Mouse (Mus musculus) olfactory bulb, adult 2 months (tissue): ENCODE data around the gene Cep350.

Experiments
- CTCF ChIP-seq: fragments of 200-500 bp; IDR thresholded peaks from 2 replicates; pipeline ENCODE4 v1.5.1; 2012; ENCODE audit warnings: low read depth, mild to moderate bottlenecking, low read length, moderate library complexity; ENCODE audit not compliant: insufficient read depth
- POLR2A ChIP-seq: fragments of 200-500 bp; IDR thresholded peaks from 2 replicates; pipeline ENCODE4 v1.6.1; 2012; ENCODE audit warnings: mild to moderate bottlenecking, low read depth, low read length, moderate library complexity; ENCODE audit not compliant: insufficient read depth

DNA sequence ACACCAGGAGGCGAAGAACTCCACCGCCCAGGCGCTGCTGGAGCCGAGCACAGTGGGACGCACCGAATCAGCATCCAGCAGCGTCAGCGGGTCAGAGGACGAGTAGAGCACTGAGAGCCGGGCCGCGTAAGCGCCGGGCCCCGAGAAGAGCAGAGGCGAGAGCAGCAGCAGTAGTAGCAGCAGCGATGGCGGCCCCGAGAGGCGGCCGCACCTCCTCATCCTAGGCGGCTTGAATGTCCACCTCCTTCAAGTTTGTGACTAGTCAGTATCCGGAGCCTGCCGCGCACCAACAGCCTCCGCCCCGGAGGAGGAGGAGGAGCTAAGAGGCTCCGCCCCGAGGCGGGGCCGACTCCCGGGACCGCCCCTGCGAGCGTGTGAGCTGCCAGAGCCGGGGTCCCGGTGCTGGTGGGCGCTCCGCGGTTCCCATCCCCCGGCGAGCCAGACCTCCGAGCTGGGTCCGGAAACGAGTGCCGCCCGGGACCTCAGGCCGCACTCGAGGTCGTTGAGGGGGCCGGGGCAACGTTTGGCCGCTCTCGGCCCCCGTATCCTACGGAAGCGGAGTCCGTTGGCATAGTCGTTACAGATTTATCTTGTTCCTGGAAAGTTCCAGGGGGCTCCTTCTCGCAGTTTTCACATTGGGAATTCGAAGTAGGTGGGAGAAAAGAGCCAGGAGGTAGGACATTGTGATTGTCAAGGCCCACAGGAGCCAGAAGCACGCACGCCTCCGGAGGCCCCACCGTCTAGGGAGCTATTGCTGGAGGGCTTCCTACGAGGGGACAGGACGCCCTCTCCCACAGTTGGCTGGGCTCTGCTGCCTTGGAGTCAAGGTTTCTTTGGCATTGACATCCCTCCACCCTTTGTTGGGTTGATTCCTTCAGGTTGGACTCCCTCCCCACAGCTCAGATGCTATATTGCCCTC lies 160.2 kb downstream of the Cep350 start, which contains the start of gene Qsox1:
- TF ChIP-seq POLR2A (peak; percentile 53; the same call in 1 of the 2 replicates), CTCF (0 out of 2 replicates have a peak, but pooled peaks have one; percentile 25)
